Mouse (Mus musculus): ENCODE measurements around the gene Osbp2.

The Osbp2 gene

GRCm38 (mm10) chr11:3761339-3761738, 102.4 kb downstream of the Osbp2 start:
- DNase-seq (ENCODE audit: low read depth, low spot score): peak; percentile 31

- no peak for DNase-seq (ENCODE audit: low read depth, low spot score)
Observed at GRCm38 (mm10) chr11:3759433-3759832, 104.3 kb downstream of the Osbp2 start.

- DNase-seq (ENCODE audit: low read depth, low spot score): no peak
Observed at GRCm38 (mm10) chr11:3755341-3755740, 108.4 kb downstream of the Osbp2 start.

- no peak for DNase-seq (ENCODE audit: low read depth, low spot score)
Observed at GRCm38 (mm10) chr11:3754685-3755084, 109.0 kb downstream of the Osbp2 start.

GRCm38 (mm10) chr11:3753897-3754296, 109.8 kb downstream of the Osbp2 start:
- DNase-seq (ENCODE audit: low read depth, low spot score): peak; percentile 25

- DNase-seq (ENCODE audit: low read depth, low spot score): no peak
Observed at GRCm38 (mm10) chr11:3752766-3753165, 110.9 kb downstream of the Osbp2 start.

- peak; percentile 49 for DNase-seq (ENCODE audit: low read depth, low spot score)
Observed at GRCm38 (mm10) chr11:3749831-3750230, 113.9 kb downstream of the Osbp2 start.

GRCm38 (mm10) chr11:3742449-3742848, 121.3 kb downstream of the Osbp2 start:
- DNase-seq (ENCODE audit: low read depth, low spot score): no peak

GRCm38 (mm10) chr11:3741183-3741582, 122.5 kb downstream of the Osbp2 start:
- DNase-seq (ENCODE audit: low read depth, low spot score): no peak

GRCm38 (mm10) chr11:3738778-3739177, 124.9 kb downstream of the Osbp2 start:
- DNase-seq (ENCODE audit: low read depth, low spot score): no peak

- no peak for DNase-seq (ENCODE audit: low read depth, low spot score)
Observed at GRCm38 (mm10) chr11:3735715-3736114, 128.0 kb downstream of the Osbp2 start.

GRCm38 (mm10) chr11:3733933-3734636, 129.6 kb downstream of the Osbp2 start:
- no peak for DNase-seq (ENCODE audit: low read depth, low spot score)

GRCm38 (mm10) chr11:3731469-3731868, 132.2 kb downstream of the Osbp2 start:
- no peak for DNase-seq (ENCODE audit: low read depth, low spot score)

GRCm38 (mm10) chr11:3727438-3728105, 136.1 kb downstream of the Osbp2 start:
- DNase-seq (ENCODE audit: low read depth, low spot score): no peak

GRCm38 (mm10) chr11:3725331-3726054, 138.2 kb downstream of the Osbp2 start:
- no peak for DNase-seq (ENCODE audit: low read depth, low spot score)

- no peak for DNase-seq (ENCODE audit: low read depth, low spot score)
Observed at GRCm38 (mm10) chr11:3724726-3725125, 139.0 kb downstream of the Osbp2 start.

GRCm38 (mm10) chr11:3723910-3724309, 139.8 kb downstream of the Osbp2 start:
- no peak for DNase-seq (ENCODE audit: low read depth, low spot score)

GRCm38 (mm10) chr11:3722861-3723260, 140.8 kb downstream of the Osbp2 start:
- DNase-seq (ENCODE audit: low read depth, low spot score): no peak

- DNase-seq (ENCODE audit: low read depth, low spot score): no peak
Observed at GRCm38 (mm10) chr11:3722036-3722435, 141.7 kb downstream of the Osbp2 start.

- DNase-seq (ENCODE audit: low read depth, low spot score): no peak
Observed at GRCm38 (mm10) chr11:3716662-3717061, 147.0 kb downstream of the Osbp2 start.

GRCm38 (mm10) chr11:3714486-3714885, 149.2 kb downstream of the Osbp2 start:
- DNase-seq (ENCODE audit: low read depth, low spot score): peak; percentile 79

- DNase-seq (ENCODE audit: low read depth, low spot score): no peak
Observed at GRCm38 (mm10) chr11:3710203-3710602, 153.5 kb downstream of the Osbp2 start.

GRCm38 (mm10) chr11:3707057-3707456, 156.6 kb downstream of the Osbp2 start:
- DNase-seq (ENCODE audit: low read depth, low spot score): no peak
